Mouse (Mus musculus) left cerebral cortex, adult 2 months (tissue): ENCODE data around the gene Apobr. TPM values are rescaled to one million over a fixed set of nuclear protein-coding genes. Genes with fewer than 3 reads are reported as not detected.

Source experiments
- DNase-seq, 2 experiments: peaks; one replicate each; pipeline ENCODE4 v3.0.0; 2021 to 2022; ENCODE audit warnings: low spot score in 2 of 2, mixed read lengths in 1 of 2; ENCODE audit errors: extremely low spot score in 1 of 2
- H3K27ac ChIP-seq: fragments of 200-600 bp; 2 replicates; pipeline ENCODE4 v1.8.1; 2022
- H3K4me3 ChIP-seq: fragments of 200-600 bp; 2 replicates; pipeline ENCODE4 v1.8.1; 2022
- CTCF ChIP-seq: fragments of 200-600 bp; IDR thresholded peaks from 2 replicates; pipeline ENCODE4 v1.8.1; 2022; ENCODE audit warnings: antibody characterized with exemption, mild to moderate bottlenecking, moderate library complexity
- intact Hi-C: fragments of 180-260 bp; cut with DNase I; formaldehyde crosslinking; loops from one replicate; pipeline ENCODE4 v1.15.1; 2025
- total RNA-seq, 2 experiments: library from RNA; stranded (reverse); gene quantifications; 2 replicates each; pipeline ENCODE4 v1.2.3; 2021

The Apobr gene
- total RNA-seq, 2 experiments from 2014 or later: 0.45 to 1.2 TPM

GRCm38 (mm10) chr7:126581661-126582060, 3.1 kb upstream of the Apobr start:
- TF ChIP-seq CTCF: no peak
- no peak overlapping the region for H3K27ac ChIP-seq

GRCm38 (mm10) chr7:126582759-126583158, 2.0 kb upstream of the Apobr start:
- peak overlapping the region; percentile 94 for H3K27ac ChIP-seq
- TF ChIP-seq CTCF: no peak
- peak overlapping the region; percentile 68 for H3K4me3 ChIP-seq
- peak in 1 of 2 experiments; percentile 18 for DNase-seq
- intact Hi-C loops: loop anchor here (2.0 kb wide), 1 partner anchor 112 kb away; the partner anchor contains the start of genes Bola2 and Slx1b

More at GRCm38 (mm10) chr7:126581661-126582060, 3.1 kb upstream of the Apobr start:
- intact Hi-C loops: loop anchor here (2.0 kb wide), 1 partner anchor 113 kb away; the partner anchor contains the start of genes Bola2 and Slx1b
- no peak overlapping the region for H3K4me3 ChIP-seq
- no peak for DNase-seq

- H3K27ac ChIP-seq: peak overlapping the region; percentile 94
- intact Hi-C loops: loop anchor here (2.0 kb wide), 1 partner anchor 112 kb away; the partner anchor contains the start of genes Bola2 and Slx1b
- TF ChIP-seq CTCF: no peak
- DNase-seq: peak; percentile 70 to 80
- peak overlapping the region; percentile 68 for H3K4me3 ChIP-seq
These were observed 1.5 kb upstream of the Apobr start for GRCm38 (mm10) chr7:126583251-126583709.

GRCm38 (mm10) chr7:126583761-126584160, 981 bp upstream of the Apobr start:
- H3K27ac ChIP-seq: peak overlapping the region; percentile 94
- no peak for TF ChIP-seq CTCF
- no peak for DNase-seq
- intact Hi-C loops: loop anchor here (2.0 kb wide), 1 partner anchor 111 kb away; the partner anchor contains the start of genes Bola2 and Slx1b
- peak overlapping the region; percentile 68 for H3K4me3 ChIP-seq

- TF ChIP-seq CTCF: no peak
- DNase-seq: no peak
- intact Hi-C loops: loop anchor here (2.0 kb wide), 1 partner anchor 51 kb away; no protein-coding TSS in a partner anchor
- H3K27ac ChIP-seq: no peak within 1 kb of the TSS
- H3K4me3 ChIP-seq: no peak within 1 kb of the TSS
These were observed 975 bp downstream of the Apobr start, which contains the start of gene Cln3 for GRCm38 (mm10) chr7:126585717-126586116. Cln3 (minus strand) TSS chr7:126585817.

GRCm38 (mm10) chr7:126586839-126587238, 2.1 kb downstream of the Apobr start:
- no peak overlapping the region for H3K4me3 ChIP-seq
- intact Hi-C loops: loop anchor here (2.0 kb wide), 1 partner anchor 50 kb away; no protein-coding TSS in a partner anchor

GRCm38 (mm10) chr7:126587779-126588178, 3.0 kb downstream of the Apobr start:
- Histone ChIP-seq H3K4me3 (no peak overlapping the region), H3K27ac (no peak overlapping the region)
- intact Hi-C loops: loop anchor here (2.0 kb wide), 1 partner anchor 49 kb away; no protein-coding TSS in a partner anchor
- peak; percentile 31 to 40 for DNase-seq
- peak; percentile 52 for TF ChIP-seq CTCF

More at GRCm38 (mm10) chr7:126586839-126587238, 2.1 kb downstream of the Apobr start:
- DNase-seq: no peak
- TF ChIP-seq CTCF: no peak
- H3K27ac ChIP-seq: no peak overlapping the region

- TF ChIP-seq CTCF: no peak
- intact Hi-C loops: no loop called here
- H3K4me3 ChIP-seq: no peak within 1 kb of the TSS
- no peak within 1 kb of the TSS for H3K27ac ChIP-seq
- DNase-seq: no peak
These were observed 10.3 kb downstream of the Apobr start, which contains the start of gene Il27 for GRCm38 (mm10) chr7:126594862-126595561. Il27 (minus strand) TSS chr7:126594941.

GRCm38 (mm10) chr7:126595890-126596289, 11.1 kb downstream of the Apobr start:
- intact Hi-C loops: no loop called here
- TF ChIP-seq CTCF: no peak
- Histone ChIP-seq H3K4me3 (no peak overlapping the region), H3K27ac (no peak overlapping the region)
- DNase-seq: no peak

GRCm38 (mm10) chr7:126596414-126596813, 11.7 kb downstream of the Apobr start:
- Histone ChIP-seq H3K27ac (no peak overlapping the region), H3K4me3 (no peak overlapping the region)
- intact Hi-C loops: no loop called here
- no peak for DNase-seq
- no peak for TF ChIP-seq CTCF

- H3K4me3 ChIP-seq: no peak overlapping the region
- TF ChIP-seq CTCF: no peak
- intact Hi-C loops: no loop called here
- DNase-seq: no peak
- no peak overlapping the region for H3K27ac ChIP-seq
These were observed 14.2 kb downstream of the Apobr start for GRCm38 (mm10) chr7:126598919-126599318.

GRCm38 (mm10) chr7:126601896-126602295, 17.2 kb downstream of the Apobr start:
- intact Hi-C loops: loop anchor here (10.0 kb wide), 1 partner anchor 563 kb away; no protein-coding TSS in a partner anchor
- DNase-seq: no peak
- Histone ChIP-seq H3K27ac (no peak overlapping the region), H3K4me3 (no peak overlapping the region)
- no peak for TF ChIP-seq CTCF
